Mouse (Mus musculus): ENCODE measurements around the gene Hbs1l. TPM values are rescaled to one million over a fixed set of nuclear protein-coding genes. Genes with fewer than 3 reads are reported as not detected.

Gene Hbs1l
- polyA plus RNA-seq (2016; fragmentation: Nextera tagmentation; extraction: Ambion mirVana) = 111 and 117 TPM in 2 replicates

DNA sequence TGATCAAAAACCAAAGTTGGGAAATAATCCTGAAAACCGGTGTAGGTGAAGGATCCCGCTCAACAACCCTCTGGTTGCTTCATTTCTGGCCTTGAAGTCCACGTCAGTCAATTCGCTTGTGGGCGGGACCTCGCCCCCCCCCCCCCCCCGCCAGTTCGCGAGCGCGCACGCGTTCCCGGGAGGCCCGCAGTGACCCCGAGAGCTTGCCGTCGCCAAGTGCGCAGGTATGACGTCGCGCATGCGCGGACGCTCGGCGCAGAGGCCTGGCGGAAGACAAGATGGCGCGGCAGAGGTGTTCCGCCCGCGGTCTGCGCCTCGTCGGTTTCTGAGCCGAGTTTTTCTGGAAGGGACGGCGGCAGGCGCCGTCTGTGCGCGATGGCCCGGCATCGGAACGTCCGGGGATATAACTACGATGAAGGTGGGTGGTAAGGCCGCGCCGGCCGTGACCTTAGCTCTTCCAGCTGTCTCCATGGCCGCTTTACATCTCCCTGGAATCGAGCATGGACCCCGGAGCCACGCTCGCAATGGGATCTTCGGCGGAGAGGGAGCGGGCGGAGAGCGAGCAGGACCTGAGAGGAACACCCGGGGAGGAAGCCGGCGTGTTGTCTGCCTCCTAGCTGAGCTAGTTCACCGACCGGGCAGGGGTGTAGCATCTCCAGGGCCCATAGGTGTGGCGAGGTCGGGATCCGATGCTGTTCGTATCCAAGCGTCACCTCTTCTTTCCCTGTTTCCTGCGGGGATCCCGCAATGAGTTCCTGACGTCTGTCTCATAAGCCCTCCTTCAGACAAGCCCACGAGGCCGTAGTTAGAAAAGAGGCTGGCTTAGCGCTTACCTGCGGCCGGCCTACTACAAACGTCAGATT, at the start of gene Hbs1l:
Gene Hbs1l (plus strand): TSS at position 221 of the 863 bp plus-strand sequence.
- Histone ChIP-seq H3K27ac (0 out of 2 replicates have a peak within 1 kb of the TSS, but pooled peaks have one; percentile 45), H3K9ac (replicated peaks) (peak within 1 kb of the TSS; percentile 90), H3K4me3 (replicated peaks) (peak within 1 kb of the TSS; percentile 93), H3K4me2 (peak within 1 kb of the TSS; percentile 68), H3K9me3 (no peaks in the 10 kb centered on the region), H3K4me1 (replicated peaks) (peaks cover 17% of the 10 kb centered on the region), H3K36me3 (peaks cover 17% of the 10 kb centered on the region), H3K27me3 (no peaks in the 10 kb centered on the region)
- WGBS = under 1% methylated on average over 80 of the region's 81 CpGs
- ATAC-seq (ENCODE audit: insufficient number of reproducible peaks, insufficient read depth, low FRiP score, low TSS enrichment, low read depth) = peak; percentile 92

DNA sequence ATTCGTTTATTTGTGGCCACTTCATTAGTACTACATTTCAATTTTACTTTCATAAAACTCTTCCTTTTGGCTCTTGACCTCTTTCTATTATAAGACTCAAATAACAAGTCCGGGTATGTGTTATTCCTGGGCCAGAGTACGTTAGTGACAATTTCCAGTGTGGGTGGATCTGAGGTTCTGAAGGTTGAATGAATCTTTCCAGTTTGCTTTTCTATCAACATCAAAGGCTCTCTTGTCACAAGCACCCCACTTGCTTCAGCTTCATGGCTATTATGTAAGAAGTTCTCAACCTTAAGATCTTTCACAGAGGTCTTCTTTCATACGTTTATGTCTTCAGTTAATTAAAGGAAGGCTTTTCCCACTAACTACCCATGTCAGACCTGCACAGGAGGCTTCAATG, 47.2 kb upstream of the Hbs1l start:
- H3K4me3 ChIP-seq (replicated peaks) = no peak overlapping the region
- H3K9ac ChIP-seq (replicated peaks) = no peak overlapping the region
- H3K9me3 ChIP-seq = no peaks in the 10 kb centered on the region
- WGBS = 75% methylated on average over 4 of the region's 4 CpGs
- no peak for ATAC-seq (ENCODE audit: insufficient number of reproducible peaks, insufficient read depth, low FRiP score, low TSS enrichment, low read depth)
- no peaks in the 10 kb centered on the region for H3K27me3 ChIP-seq
- H3K4me1 ChIP-seq (replicated peaks) = no peaks in the 10 kb centered on the region
- no peak overlapping the region for H3K4me2 ChIP-seq
- no peaks in the 10 kb centered on the region for H3K36me3 ChIP-seq
- no peak overlapping the region for H3K27ac ChIP-seq

DNA sequence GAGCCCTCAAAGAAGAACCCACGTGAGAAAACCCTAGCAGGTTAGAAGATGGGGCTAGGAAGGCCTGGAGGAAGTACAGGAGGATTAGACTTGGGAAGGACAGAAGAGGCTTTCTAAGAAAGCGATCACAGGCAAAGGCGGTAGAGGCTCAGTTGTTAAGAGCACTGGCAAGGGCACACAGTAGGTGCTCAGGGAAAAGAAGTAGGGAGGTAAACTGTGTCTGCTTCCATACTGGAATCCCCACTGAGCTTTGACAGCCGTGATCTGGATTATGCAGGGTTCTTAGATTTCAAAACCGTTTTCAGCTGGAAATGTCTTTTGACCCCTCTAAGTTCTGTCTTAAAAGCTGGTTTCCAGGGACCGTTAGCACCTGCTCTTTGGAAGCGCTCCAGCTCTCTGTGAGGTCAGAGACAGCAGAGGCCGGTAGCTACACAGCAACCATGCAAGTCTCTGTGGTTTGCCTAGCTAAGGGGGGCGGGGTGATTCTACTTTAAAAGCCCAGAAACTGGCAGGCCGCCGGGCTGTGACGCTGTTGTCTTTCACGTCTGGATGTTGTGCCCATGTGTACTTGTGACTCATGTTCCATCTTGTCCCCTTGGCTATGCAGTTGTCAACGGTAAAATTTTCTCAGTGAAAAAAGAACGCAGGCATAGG, 43.8 kb upstream of the Hbs1l start:
- H3K36me3 ChIP-seq = no peaks in the 10 kb centered on the region
- no peak overlapping the region for H3K27ac ChIP-seq
- ATAC-seq (ENCODE audit: insufficient number of reproducible peaks, insufficient read depth, low FRiP score, low TSS enrichment, low read depth) = no peak
- H3K4me1 ChIP-seq (replicated peaks) = no peaks in the 10 kb centered on the region
- H3K9me3 ChIP-seq = no peaks in the 10 kb centered on the region
- no peaks in the 10 kb centered on the region for H3K27me3 ChIP-seq
- H3K4me2 ChIP-seq = no peak overlapping the region
- WGBS = 56% methylated on average over 15 of the region's 15 CpGs
- no peak overlapping the region for H3K9ac ChIP-seq (replicated peaks)
- H3K4me3 ChIP-seq (replicated peaks) = no peak overlapping the region

DNA sequence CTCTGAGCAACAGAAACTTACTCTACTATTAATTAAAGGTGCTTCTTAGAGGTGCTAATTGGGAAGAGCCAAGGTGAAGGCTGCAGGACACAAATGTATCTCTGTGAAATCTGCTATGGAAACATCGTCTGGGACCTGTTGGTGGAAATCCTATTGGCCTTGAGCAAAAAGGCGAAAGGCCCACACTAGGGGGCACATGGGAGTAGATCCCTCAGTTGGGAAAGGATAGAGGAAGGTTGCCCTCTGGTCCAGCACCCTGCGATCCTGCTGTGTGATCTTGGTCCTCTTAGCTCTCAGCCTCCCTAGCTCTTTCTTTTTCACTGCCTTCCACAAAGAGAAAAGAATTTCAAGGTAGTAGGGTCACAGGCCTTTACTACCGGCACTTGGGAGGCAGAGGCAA, 43.0 kb upstream of the Hbs1l start:
- ATAC-seq (ENCODE audit: insufficient number of reproducible peaks, insufficient read depth, low FRiP score, low TSS enrichment, low read depth) = no peak
- Histone ChIP-seq H3K4me3 (replicated peaks) (no peak overlapping the region), H3K9ac (replicated peaks) (no peak overlapping the region), H3K9me3 (no peaks in the 10 kb centered on the region), H3K36me3 (no peaks in the 10 kb centered on the region), H3K4me2 (no peak overlapping the region), H3K4me1 (replicated peaks) (no peaks in the 10 kb centered on the region), H3K27ac (no peak overlapping the region), H3K27me3 (no peaks in the 10 kb centered on the region)
- 85% methylated on average over 4 of the region's 4 CpGs for WGBS

DNA sequence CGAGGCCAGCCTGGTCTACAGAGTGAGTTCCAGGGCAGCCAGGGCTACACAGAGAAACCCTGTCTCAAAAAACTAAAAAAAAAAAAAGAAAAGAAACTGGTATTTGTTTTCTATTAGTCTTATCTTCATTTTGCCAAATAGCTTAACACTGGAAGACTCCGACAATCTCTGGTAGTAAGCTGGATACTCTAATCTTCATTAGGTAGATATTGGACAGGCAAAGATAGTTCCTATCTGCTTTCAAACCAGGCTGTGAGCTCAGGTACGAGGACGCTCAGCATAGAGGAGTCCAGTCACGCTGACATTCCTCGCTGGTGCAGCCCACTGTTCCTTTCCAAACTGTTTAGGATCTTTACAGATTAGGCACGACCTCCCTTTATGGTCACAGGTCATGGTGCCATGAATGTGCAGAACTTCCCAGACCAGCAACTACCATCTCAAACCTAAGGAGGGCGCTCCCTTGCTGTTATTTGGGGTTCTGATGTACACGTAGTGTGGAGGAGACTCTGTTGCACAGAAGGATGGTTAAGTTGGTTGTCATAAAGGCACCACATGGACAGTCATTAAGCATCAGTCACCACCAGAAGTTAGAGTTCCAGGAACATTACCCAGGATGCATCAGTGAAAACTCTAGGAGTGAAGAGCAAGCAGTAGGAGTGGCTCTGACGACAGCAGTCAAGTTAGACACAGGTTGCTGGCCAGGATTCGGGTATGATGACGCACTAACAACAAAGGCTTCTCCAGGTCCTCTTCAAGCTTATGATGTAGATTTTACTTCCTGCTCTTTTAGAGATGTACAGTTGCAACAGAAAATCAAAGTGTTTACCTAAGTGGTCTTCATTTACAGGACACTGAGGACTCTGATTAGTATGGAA, 41.3 kb upstream of the Hbs1l start:
- no peak for ATAC-seq (ENCODE audit: insufficient number of reproducible peaks, insufficient read depth, low FRiP score, low TSS enrichment, low read depth)
- no peak overlapping the region for H3K4me2 ChIP-seq
- no peaks in the 10 kb centered on the region for H3K9me3 ChIP-seq
- H3K27ac ChIP-seq = no peak overlapping the region
- WGBS = 86% methylated on average over 12 of the region's 12 CpGs
- no peaks in the 10 kb centered on the region for H3K27me3 ChIP-seq
- H3K4me3 ChIP-seq (replicated peaks) = no peak overlapping the region
- H3K36me3 ChIP-seq = no peaks in the 10 kb centered on the region
- H3K9ac ChIP-seq (replicated peaks) = no peak overlapping the region
- no peaks in the 10 kb centered on the region for H3K4me1 ChIP-seq (replicated peaks)

DNA sequence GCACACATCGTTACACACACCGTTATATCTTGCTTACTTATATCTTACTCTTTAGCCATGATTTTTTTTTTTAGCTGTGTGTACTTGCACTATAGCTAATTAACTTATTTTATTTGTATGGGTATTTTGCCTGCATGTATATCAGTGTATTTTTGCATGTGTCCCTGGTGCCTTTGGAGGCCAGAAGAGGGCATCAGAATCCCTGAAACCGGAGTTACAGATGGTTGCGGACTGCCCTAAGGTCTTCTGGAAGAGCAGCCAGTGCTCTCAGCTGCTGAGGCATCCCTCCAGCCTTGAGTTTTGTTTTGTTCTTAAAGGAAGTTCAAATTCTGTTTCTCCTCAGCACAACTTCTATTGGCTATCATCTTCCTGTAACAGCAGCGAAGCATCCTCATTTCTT, 38.5 kb upstream of the Hbs1l start:
- Histone ChIP-seq H3K27me3 (no peaks in the 10 kb centered on the region), H3K9me3 (no peaks in the 10 kb centered on the region), H3K36me3 (no peaks in the 10 kb centered on the region), H3K4me3 (replicated peaks) (no peak overlapping the region), H3K4me1 (replicated peaks) (no peaks in the 10 kb centered on the region), H3K27ac (no peak overlapping the region), H3K9ac (replicated peaks) (no peak overlapping the region), H3K4me2 (no peak overlapping the region)
- WGBS = 67% methylated on average over 5 of the region's 5 CpGs
- ATAC-seq (ENCODE audit: insufficient number of reproducible peaks, insufficient read depth, low FRiP score, low TSS enrichment, low read depth) = no peak

DNA sequence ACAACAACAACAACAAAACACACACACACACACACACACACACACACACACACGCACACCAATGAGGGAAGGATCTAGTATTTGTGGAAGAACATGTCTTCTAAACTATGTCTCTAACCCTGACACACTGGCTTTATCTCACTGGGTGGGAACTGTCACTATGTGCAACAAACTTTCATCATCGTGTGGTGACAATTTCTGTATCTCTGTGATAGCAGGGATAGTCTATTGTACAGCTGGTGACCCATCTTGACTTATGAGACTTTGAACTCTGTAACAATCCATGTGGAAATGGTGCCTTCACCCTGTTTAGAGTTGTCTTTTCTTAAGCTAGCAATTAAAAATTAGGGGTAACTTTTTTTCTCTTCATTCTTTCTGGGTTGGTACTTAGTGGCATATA, 36.1 kb upstream of the Hbs1l start:
- no peak for ATAC-seq (ENCODE audit: insufficient number of reproducible peaks, insufficient read depth, low FRiP score, low TSS enrichment, low read depth)
- H3K4me3 ChIP-seq (replicated peaks) = no peak overlapping the region
- H3K27ac ChIP-seq = no peak overlapping the region
- no peaks in the 10 kb centered on the region for H3K9me3 ChIP-seq
- H3K4me1 ChIP-seq (replicated peaks) = no peaks in the 10 kb centered on the region
- 82% methylated on average over 2 of the region's 2 CpGs for WGBS
- H3K36me3 ChIP-seq = no peaks in the 10 kb centered on the region
- H3K27me3 ChIP-seq = no peaks in the 10 kb centered on the region
- H3K9ac ChIP-seq (replicated peaks) = no peak overlapping the region
- H3K4me2 ChIP-seq = no peak overlapping the region

DNA sequence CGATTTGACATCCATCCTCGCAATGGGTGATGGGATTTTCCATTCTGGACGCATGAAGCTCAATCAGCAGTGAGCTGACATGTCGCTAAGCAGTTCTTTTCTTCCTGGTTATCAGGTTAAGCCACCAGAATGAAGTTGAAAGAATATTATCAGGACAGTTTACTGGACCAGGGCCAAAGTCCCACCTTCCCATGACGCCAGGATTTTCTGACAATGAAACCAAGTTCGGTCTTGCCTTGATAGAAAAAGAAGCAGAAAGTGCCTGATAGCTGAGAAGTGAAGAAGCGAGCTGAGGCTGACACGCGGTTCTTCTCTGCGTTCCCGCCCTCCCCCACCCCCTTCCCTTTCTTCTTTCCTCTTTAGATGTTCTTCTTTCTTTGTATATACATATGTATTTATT, 30.6 kb upstream of the Hbs1l start:
- no peak for ATAC-seq (ENCODE audit: insufficient number of reproducible peaks, insufficient read depth, low FRiP score, low TSS enrichment, low read depth)
- Histone ChIP-seq H3K4me2 (no peak overlapping the region), H3K27me3 (no peaks in the 10 kb centered on the region), H3K4me1 (replicated peaks) (no peaks in the 10 kb centered on the region), H3K27ac (no peak overlapping the region), H3K9ac (replicated peaks) (no peak overlapping the region), H3K4me3 (replicated peaks) (no peak overlapping the region), H3K9me3 (no peaks in the 10 kb centered on the region), H3K36me3 (no peaks in the 10 kb centered on the region)
- 86% methylated on average over 11 of the region's 11 CpGs for WGBS

DNA sequence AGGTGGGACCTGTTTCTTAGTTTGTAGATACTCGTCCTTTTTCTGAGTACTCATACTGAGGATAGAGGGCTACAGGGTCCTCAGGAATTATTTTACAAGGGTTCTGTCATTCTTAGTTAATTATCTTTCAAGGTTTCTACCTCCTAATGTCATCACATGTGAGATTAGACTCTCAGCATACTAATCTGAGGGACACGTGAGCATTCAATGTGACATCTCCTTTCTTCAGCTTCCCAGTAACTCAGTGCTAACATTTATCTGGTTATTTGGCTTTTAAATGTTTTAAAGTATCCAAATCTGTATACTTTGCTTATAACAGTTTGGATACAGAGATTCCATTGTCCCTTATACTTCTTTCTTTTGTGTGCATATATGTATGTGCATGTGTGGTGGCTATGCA, 28.3 kb upstream of the Hbs1l start:
- Histone ChIP-seq H3K9me3 (no peaks in the 10 kb centered on the region), H3K4me3 (replicated peaks) (no peak overlapping the region), H3K4me1 (replicated peaks) (no peaks in the 10 kb centered on the region), H3K27me3 (no peaks in the 10 kb centered on the region), H3K36me3 (no peaks in the 10 kb centered on the region), H3K9ac (replicated peaks) (no peak overlapping the region), H3K4me2 (no peak overlapping the region), H3K27ac (no peak overlapping the region)
- ATAC-seq (ENCODE audit: insufficient number of reproducible peaks, insufficient read depth, low FRiP score, low TSS enrichment, low read depth) = no peak
- WGBS = 88% methylated on average over 2 of the region's 2 CpGs

DNA sequence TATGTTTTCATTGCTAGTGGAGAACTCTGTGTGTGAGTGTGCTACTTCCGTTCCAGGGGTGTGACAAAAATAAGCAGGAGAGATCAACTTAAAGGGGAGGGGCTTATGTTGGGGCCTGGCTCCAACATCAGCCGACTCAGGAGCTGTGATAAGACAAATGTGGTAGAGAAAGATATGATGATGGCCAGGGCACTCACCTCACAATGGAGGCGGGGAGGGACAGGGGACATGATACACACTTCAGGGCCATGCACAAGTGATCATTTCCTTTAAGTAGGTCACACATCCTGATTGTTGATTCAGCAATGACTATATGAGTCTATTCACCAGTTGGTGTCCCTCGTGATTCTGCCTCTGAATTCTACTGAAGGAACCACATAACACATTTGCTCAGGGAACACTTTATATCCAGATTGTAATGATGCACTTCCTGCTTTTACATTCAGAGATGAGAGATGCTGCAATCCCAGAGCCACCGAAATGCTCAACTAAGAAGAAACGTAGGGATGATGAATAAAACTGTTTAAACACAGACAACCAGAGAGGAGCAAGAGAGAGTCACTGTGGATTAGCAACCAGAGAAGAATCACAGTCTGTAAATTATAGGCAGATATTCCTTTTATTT, 26.9 kb upstream of the Hbs1l start:
- no peak for ATAC-seq (ENCODE audit: insufficient number of reproducible peaks, insufficient read depth, low FRiP score, low TSS enrichment, low read depth)
- Histone ChIP-seq H3K4me1 (replicated peaks) (no peaks in the 10 kb centered on the region), H3K27ac (no peak overlapping the region), H3K9me3 (no peaks in the 10 kb centered on the region), H3K4me3 (replicated peaks) (no peak overlapping the region), H3K36me3 (no peaks in the 10 kb centered on the region), H3K27me3 (no peaks in the 10 kb centered on the region), H3K4me2 (no peak overlapping the region), H3K9ac (replicated peaks) (no peak overlapping the region)
- 78% methylated on average over 6 of the region's 6 CpGs for WGBS

DNA sequence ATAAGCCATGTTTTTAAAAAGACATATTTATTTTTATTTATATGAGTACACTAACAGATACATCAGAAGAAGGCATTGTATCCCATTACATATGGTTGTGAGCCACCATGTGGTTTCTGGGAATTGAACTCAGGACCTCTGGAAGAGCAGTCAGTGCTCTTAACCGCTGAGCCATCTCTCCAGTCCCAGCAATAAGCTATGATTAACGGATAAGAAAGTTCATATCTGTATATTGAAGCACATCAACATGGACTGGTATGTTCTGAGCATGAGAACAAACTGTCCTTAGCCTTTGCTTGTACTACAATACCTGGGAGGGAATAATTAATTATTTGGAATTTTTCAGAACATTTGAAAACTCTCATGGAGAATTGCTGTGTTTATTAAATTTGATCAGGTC, 25.9 kb upstream of the Hbs1l start:
- H3K36me3 ChIP-seq = no peaks in the 10 kb centered on the region
- no peaks in the 10 kb centered on the region for H3K27me3 ChIP-seq
- H3K9ac ChIP-seq (replicated peaks) = no peak overlapping the region
- no peaks in the 10 kb centered on the region for H3K9me3 ChIP-seq
- H3K27ac ChIP-seq = no peak overlapping the region
- no peak overlapping the region for H3K4me3 ChIP-seq (replicated peaks)
- no peak overlapping the region for H3K4me2 ChIP-seq
- 91% methylated on average over 2 of the region's 2 CpGs for WGBS
- ATAC-seq (ENCODE audit: insufficient number of reproducible peaks, insufficient read depth, low FRiP score, low TSS enrichment, low read depth) = no peak
- H3K4me1 ChIP-seq (replicated peaks) = no peaks in the 10 kb centered on the region

Data from limb, embryonic 12.5 days (tissue).